Mouse (Mus musculus) yolk sac, embryonic 10.5 days (tissue): ENCODE data around the gene Calcb.

Experiments
- DNase-seq: peaks from one replicate; pipeline ENCODE4 v3.0.0-alpha.2; 2017; ENCODE audit warnings: low spot score

Calcb gene

DNA sequence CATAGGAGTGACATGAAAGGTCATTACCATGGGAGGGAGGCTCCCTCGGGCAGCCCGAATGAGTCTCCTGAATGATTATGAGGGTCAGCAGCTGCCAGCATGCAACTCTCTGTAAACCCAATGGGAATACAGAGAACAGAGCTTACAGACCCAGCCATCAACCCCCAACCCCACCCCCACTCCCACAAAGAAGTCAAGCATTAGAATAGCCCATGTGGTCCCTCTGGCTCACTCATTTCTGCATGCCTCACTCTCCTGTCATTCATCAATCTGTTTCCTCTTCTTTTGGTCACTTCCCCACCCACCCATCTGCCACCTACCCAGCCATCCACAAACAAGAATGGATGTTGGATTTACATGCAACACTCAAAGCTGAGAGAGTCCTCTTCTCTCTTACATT lies 35.0 kb downstream of the Calcb start:
- DNase-seq = no peak

DNA sequence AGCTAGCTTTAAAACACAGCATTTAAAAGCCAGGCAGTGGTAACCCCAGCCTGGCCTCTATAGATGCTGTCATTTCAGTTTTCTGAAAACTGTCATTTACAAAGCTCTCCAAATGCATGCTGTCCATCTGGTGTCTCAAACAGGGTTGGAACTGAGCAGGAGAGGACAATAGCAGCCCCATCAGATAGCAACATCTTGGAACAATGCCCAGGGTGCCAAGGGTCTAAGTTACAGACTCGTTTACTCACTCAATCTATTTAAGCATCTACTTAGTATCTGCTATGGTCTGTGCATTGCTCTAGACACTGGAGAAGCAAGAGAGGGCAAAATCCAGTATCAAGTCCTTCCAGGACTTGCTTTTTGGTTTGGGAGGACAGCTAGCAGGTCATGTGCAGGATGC lies 35.8 kb downstream of the Calcb start:
- DNase-seq = no peak

DNA sequence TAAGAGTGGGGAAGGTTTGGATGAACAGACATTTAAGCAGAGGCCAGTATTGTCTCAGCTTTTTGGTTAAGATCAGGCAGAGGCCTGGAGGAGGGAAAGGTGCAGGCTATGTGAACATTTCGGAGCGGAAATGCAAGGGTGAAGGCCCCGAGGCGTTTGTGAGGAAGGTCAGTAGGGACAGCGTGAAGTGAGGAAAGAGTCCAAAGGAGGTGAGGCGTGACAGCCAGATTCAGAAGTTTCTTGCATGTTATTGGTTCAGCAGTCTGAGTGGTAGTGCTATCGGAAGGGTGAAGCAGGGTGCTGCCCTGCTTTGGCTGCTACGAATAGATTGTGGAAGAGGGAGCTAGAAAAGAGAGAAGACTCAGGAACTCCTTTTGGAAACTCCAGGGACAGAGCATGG lies 36.2 kb downstream of the Calcb start:
- no peak for DNase-seq

DNA sequence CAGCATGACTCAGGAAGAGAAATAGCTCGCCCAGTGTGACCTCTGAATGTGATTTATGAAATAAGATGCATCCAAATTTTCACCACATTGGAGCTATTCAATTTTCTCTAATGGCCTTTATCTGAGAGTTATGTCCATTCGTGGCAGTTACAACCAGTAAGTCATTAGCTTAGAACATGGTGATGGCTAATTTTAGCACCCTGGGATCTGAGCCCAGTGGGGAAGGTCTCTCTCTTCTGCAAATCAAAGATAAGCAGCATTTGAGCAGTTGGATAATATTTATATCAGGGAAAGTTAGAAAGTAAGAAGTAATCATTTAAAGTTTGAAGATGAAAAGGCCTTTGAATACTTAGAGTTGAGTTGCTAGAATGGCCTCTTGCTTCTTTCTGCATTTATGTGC lies 44.2 kb downstream of the Calcb start:
- DNase-seq = no peak

DNA sequence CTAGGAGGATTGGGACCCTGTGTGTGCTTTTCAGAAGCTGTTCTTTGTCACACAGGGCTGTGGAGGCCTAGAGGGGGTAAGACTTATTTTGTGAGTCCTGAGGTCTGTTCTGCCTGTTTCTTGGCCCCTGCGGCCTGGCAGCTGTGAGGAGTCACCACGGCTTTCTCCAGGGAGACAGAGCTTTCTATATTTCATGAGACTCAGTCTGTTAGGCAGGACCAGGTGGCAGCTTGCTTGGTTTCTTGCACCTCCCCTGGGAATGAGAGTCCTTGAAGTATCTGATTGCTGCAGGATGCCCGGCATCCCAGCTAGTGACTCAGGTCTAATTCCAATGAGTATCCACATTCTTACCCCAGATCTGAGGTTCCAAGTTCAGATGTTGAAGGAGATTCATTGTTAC lies 46.8 kb downstream of the Calcb start:
- no peak for DNase-seq

DNA sequence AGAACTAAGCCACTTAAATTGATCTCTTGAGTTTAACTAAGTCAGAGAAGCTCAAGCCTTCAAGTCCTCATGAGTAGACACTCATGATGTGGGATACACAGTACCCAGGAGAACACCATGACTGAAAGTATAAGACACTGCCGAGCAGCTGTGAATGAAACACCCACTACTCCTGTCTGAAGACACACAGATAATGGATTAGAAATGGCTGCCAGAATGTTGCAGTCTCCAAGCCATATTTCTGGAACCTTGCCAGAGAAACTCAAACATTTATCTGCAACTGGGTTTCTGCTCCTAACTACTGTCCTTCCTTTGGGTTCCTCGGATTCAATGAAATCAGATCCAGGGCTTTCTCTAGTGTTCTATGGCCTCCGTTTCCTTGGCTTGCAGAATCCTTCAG lies 48.1 kb downstream of the Calcb start:
- no peak for DNase-seq

DNA sequence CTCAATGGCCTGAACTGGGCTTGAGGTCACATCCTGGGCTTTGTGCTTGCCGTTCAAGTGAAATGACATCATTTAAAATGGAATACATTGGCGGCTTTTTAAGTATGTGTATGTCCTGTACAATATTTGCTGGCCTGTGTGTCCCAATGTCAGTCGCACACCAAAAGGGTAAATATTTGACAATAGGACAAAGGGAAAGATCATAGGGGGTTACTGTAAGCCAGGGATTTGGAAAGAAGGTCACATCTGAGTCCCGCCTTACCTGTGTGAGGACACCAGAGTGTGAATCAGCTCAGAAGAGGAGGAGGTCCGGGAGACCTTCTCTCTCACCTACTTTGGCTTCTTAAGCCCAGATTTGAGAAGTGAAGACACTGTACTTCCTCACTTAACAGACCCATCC lies 50.1 kb downstream of the Calcb start:
- DNase-seq = no peak

DNA sequence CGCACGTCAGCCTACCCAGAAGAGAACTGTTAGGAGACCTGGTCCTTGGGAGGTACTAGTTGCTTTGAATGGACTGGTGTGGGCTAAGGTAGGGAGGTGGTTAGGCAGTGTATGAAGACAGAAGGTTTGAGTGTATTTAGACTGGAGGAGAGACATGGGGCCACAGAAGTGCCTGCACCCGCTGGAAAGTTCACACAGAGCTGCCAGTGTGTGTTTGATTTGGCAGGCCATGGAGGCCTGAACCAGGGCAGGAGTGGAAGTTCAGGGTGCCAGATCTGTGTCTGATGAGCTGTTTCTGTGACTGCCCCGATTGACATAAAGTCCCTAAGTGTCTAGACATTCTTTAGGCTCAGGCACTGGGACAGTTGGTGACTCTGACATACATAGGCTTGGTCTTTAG lies 50.6 kb downstream of the Calcb start:
- no peak for DNase-seq

DNA sequence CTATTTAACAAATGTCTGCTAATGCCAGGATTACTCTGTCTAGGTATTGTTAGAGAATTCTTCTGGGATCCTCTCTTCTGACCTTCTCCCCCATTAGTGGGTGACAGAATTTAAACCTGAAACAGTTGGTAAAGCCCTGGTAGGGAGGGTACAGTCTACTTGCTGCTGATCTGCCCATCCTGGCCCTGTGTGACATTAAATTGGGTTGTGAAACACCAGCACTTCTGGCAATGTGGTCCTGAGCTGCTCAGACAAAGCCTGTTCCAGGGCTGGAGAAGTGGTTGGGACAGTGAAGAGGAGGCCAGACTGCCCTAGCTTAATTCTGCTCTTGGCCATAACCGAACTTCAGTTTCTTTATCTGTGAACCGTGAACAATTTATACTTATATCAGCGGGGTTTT lies 52.1 kb downstream of the Calcb start:
- no peak for DNase-seq

DNA sequence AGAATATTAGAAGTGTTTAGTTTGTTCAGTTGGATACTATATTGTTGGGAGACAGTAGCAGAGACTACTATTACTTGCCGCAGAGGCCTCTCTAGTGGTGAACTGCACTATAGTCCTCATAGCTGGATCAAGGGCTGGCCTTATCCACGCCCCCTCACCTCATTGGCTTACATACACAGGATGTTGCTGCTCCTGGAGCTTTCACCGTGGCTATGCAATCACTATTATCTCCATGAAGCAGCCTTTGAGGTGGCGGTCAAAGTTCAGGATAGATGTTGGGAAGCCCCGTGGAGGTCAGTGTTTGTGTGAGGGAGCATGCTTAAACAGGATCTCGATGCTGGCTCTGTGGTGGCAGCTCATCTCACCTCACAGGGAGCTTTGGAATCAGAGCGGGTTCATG lies 53.4 kb downstream of the Calcb start:
- DNase-seq = peak; percentile 57
